In the genomic region with DNA sequence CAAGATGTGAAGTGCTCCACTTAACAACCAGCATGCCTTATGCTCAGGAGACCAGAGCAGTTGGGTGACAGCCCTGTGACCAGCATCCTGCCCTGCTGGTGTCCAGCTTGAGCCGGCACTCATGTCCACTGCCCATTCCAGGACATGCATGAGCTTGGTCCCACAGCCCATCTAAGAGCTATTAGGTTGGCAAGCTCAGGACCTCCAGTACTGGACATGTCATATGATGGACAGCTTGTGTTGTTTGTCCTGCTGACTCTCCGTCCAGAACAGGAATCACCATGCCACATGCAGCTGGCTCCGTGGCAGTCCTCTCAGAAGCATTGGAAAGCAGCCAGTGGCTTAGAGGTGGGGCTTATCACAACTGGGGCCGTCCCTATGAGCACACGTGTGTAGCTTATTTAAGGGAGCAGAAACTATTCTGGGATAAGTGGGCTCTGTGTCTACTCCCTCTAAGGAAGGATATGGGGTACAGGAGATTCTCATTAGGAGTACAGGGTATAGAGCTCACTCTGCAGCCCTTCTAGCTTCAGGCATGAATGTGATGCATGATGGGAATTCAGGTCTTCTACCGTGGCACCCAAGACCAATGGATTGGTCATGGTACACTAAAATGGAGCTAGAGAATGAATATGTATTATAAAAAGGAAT, we compare ENCODE assay signal across 17 mouse cellular contexts.
DNase-seq lines count a peak whose midpoint lies in the region; ATAC-seq lines count a peak whose summit lies in the region.
"Had no signal": no experiment of that assay in that cellular context is flagged by ENCODE, and none has a peak within 500 bp of the region (broad histone marks: within the 10 kb centered on the region; RNA-seq: fewer than 3 reads in every experiment).

No protein-coding gene starts in this region.

- no peak overlapping the region for H3K4me3 ChIP-seq in hindbrain, embryonic 11.5 days (ENCODE audit: low read depth, low read length)
- no peak overlapping the region for H3K4me3 ChIP-seq in hindbrain, embryonic 14.5 days (replicated peaks; ENCODE audit: low read length)
- no peak overlapping the region for H3K4me3 ChIP-seq in neural tube, embryonic 12.5 days
- H3K4me3 ChIP-seq: forebrain, embryonic 13.5 days; heart, embryonic 13.5 days; liver, embryonic 15.5 days; neural tube, embryonic 13.5 days had no signal

- 60% methylated on average over 6 of the region's 6 CpGs for WGBS in hindbrain, embryonic 11.5 days
- 35% methylated on average over 6 of the region's 6 CpGs for WGBS in hindbrain, embryonic 14.5 days
- WGBS in neural tube, embryonic 12.5 days = 53% methylated on average over 6 of the region's 6 CpGs

- no peak overlapping the region for H3K27ac ChIP-seq in hindbrain, embryonic 11.5 days (ENCODE audit: low read depth, low read length)
- H3K27ac ChIP-seq in hindbrain, embryonic 14.5 days = no peak overlapping the region
- H3K27ac ChIP-seq in neural tube, embryonic 12.5 days = no peak overlapping the region
- H3K27ac ChIP-seq: forebrain, embryonic 13.5 days; heart, embryonic 13.5 days; liver, embryonic 15.5 days; neural tube, embryonic 13.5 days had no signal

- no peak overlapping the region for H3K9ac ChIP-seq in hindbrain, embryonic 11.5 days (ENCODE audit: low read depth, low read length)
- H3K9ac ChIP-seq in hindbrain, embryonic 14.5 days = no peak overlapping the region
- H3K9ac ChIP-seq in neural tube, embryonic 12.5 days = no peak overlapping the region
- H3K9ac ChIP-seq: forebrain, embryonic 13.5 days; heart, embryonic 13.5 days; liver, embryonic 15.5 days; neural tube, embryonic 13.5 days had no signal

- DNase-seq in cerebellum, postnatal 10 days = peak; percentile 48 to 56
- no peak for DNase-seq in cerebellum, adult 9-10 months
- DNase-seq in hindbrain, embryonic 11.5 days (ENCODE audit: low spot score) = no peak
- no peak for DNase-seq in hindbrain, embryonic 14.5 days (ENCODE audit: low spot score)
- DNase-seq in neural tube, embryonic 10.5 days (ENCODE audit: extremely low spot score, low spot score) = no peak
- DNase-seq in embryo, embryonic 10 days (ENCODE audit: low spot score) = no peak
- DNase-seq in adrenal gland, adult 8-10 months = no peak
- DNase-seq: cerebellum, adult 8-10 months; kidney, postnatal 14 days; thymus, postnatal 36 days had no signal

- no peaks in the 10 kb centered on the region for H3K9me3 ChIP-seq in hindbrain, embryonic 11.5 days (ENCODE audit: control insufficient read depth, low read length)
- no peaks in the 10 kb centered on the region for H3K9me3 ChIP-seq in hindbrain, embryonic 14.5 days (ENCODE audit: control insufficient read depth, low read length)
- no peaks in the 10 kb centered on the region for H3K9me3 ChIP-seq in neural tube, embryonic 12.5 days
- H3K9me3 ChIP-seq: forebrain, embryonic 13.5 days; heart, embryonic 13.5 days; liver, embryonic 15.5 days; neural tube, embryonic 13.5 days had no signal

- no peak overlapping the region for H3K4me2 ChIP-seq in hindbrain, embryonic 11.5 days (replicated peaks; ENCODE audit: low read depth, low read length)
- H3K4me2 ChIP-seq in hindbrain, embryonic 14.5 days (replicated peaks) = no peak overlapping the region
- H3K4me2 ChIP-seq in neural tube, embryonic 12.5 days (replicated peaks) = no peak overlapping the region
- H3K4me2 ChIP-seq: forebrain, embryonic 13.5 days; heart, embryonic 13.5 days; liver, embryonic 15.5 days; neural tube, embryonic 13.5 days had no signal

- H3K36me3 ChIP-seq in hindbrain, embryonic 11.5 days (ENCODE audit: control insufficient read depth, insufficient read depth, low read length) = no peaks in the 10 kb centered on the region
- H3K36me3 ChIP-seq in hindbrain, embryonic 14.5 days (replicated peaks; ENCODE audit: control insufficient read depth, insufficient read depth) = no peaks in the 10 kb centered on the region
- H3K36me3 ChIP-seq in neural tube, embryonic 12.5 days = no peaks in the 10 kb centered on the region
- H3K36me3 ChIP-seq: heart, embryonic 13.5 days; liver, embryonic 15.5 days; neural tube, embryonic 13.5 days had no signal

- H3K4me1 ChIP-seq in hindbrain, embryonic 11.5 days (replicated peaks; ENCODE audit: control insufficient read depth, insufficient read depth, low read length) = no peaks in the 10 kb centered on the region; the same call in 1 of the 2 replicates
- H3K4me1 ChIP-seq in hindbrain, embryonic 14.5 days (replicated peaks; ENCODE audit: control insufficient read depth, insufficient read depth, low read length) = peaks cover 11% of the 10 kb centered on the region; the same call in 1 of the 2 replicates
- H3K4me1 ChIP-seq in neural tube, embryonic 12.5 days = peaks cover 18% of the 10 kb centered on the region
- H3K4me1 ChIP-seq: liver, embryonic 15.5 days had no signal

- ATAC-seq in hindbrain, embryonic 11.5 days (ENCODE audit: low FRiP score) = peak; percentile 34; the same call in 1 of the 2 replicates
- no peak for ATAC-seq in hindbrain, embryonic 14.5 days (ENCODE audit: low FRiP score)
- 0 out of 2 replicates have a peak, but pooled peaks have one; percentile 13 for ATAC-seq in neural tube, embryonic 12.5 days (ENCODE audit: low FRiP score, low read depth)
- ATAC-seq: forebrain, embryonic 13.5 days; intestine, postnatal 0 days; Patski had no signal

- H3K27me3 ChIP-seq in hindbrain, embryonic 11.5 days (ENCODE audit: control insufficient read depth, insufficient read depth, low read length) = no peaks in the 10 kb centered on the region
- H3K27me3 ChIP-seq in hindbrain, embryonic 14.5 days (ENCODE audit: control insufficient read depth, insufficient read depth, low read length) = no peaks in the 10 kb centered on the region
- peaks cover 4% of the 10 kb centered on the region; the same call in 1 of the 2 replicates for H3K27me3 ChIP-seq in neural tube, embryonic 12.5 days (replicated peaks)
- H3K27me3 ChIP-seq: forebrain, embryonic 13.5 days; liver, embryonic 15.5 days; Patski had no signal

Comparison
In these comparisons a context has a peak if more than half of its experiments do, and no peak if none do; other contexts are left out.
1. DNase-seq: peak in cerebellum, postnatal 10 days (2 of 2); none in cerebellum, adult 9-10 months (single experiment), hindbrain, embryonic 11.5 days (single experiment), hindbrain, embryonic 14.5 days (single experiment), neural tube, embryonic 10.5 days (single experiment), embryo, embryonic 10 days (single experiment) and adrenal gland, adult 8-10 months (single experiment).